Mouse (Mus musculus): ENCODE data around the gene Prl6a1. TPM values are rescaled to one million over a fixed set of nuclear protein-coding genes. Genes with fewer than 3 reads are reported as not detected.

Prl6a1 gene
- polyA plus RNA-seq (2015; fragmentation: Nextera tagmentation; extraction: Ambion mirVana), result not detected in 2 replicates

DNA sequence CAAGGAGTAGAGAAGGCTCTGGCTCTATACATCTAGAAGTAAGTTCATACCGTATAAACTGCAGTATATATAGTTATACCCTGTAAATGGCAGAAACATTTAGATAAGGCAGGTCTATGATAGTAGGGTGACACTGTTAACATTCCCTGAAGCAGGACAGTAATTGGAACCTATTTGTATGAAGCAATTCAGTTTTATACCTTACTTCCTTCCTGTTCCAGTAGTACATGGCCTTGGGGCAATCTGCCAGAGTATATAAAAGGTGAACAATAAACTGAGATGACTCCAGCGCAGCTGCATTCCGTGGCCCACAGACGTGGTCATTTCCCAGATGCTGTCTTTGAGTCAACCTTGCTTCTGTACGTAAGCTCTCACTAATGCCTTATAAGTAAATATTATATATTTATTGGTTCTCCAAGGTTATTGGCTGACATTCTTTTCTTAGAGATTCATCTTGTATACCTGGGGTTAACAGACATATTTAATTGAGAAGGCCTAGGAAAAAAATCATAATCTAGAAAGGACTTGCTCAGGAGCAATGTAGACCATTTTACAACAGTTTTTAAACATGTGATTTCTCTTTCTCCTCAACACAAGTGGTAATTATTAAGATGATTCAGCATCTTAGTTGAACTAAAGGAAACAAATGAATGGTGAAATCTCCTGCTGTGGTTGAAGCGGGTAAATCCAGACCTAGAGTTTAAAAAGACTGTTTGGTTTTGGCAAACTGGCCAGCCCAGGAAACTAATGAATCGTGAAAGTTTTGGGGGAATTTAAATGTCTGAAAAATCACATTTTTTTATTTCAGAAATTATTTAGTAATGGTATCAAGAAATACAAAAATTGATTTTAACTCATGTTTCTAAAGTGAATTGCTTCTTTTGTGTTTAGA lies at the start of gene Prl6a1:
Gene Prl6a1 (plus strand): TSS at position 294 of the 892 bp plus-strand sequence.
- no peaks in the 10 kb centered on the region for H3K4me1 ChIP-seq (replicated peaks; ENCODE audit: control insufficient read depth, insufficient read depth, low read length)
- WGBS, result 64% methylated on average over 7 of the region's 7 CpGs
- no peaks in the 10 kb centered on the region for H3K9me3 ChIP-seq (ENCODE audit: control insufficient read depth, low read length)
- no peak within 1 kb of the TSS for H3K27ac ChIP-seq (ENCODE audit: low read length)
- H3K27me3 ChIP-seq (ENCODE audit: control insufficient read depth, insufficient read depth, low read depth, low read length), result no peaks in the 10 kb centered on the region
- H3K4me2 ChIP-seq (ENCODE audit: low read depth, low read length), result no peak within 1 kb of the TSS
- H3K4me3 ChIP-seq (ENCODE audit: low read length), result no peak within 1 kb of the TSS
- no peak within 1 kb of the TSS for H3K9ac ChIP-seq (ENCODE audit: low read length)
- no peak for ATAC-seq (ENCODE audit: low read depth)
- H3K36me3 ChIP-seq (ENCODE audit: control insufficient read depth, insufficient read depth, low read length), result no peaks in the 10 kb centered on the region

DNA sequence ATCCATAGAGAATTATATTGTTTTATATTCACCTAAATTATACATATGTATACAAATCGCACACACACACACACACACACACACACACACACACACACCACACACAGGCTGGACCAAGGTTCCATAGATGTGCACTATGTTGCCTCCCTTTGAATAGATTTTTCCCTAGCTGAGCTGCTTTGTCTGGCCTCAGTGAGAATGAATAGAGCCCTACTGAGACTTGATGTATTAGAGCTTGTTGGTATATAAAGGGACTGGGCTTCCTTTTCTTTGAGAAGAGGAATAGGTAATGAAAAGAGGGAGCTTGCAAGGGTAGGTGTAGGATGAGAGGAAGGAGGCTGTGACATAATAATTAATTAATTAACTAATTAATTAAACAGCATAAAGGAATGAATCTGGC lies 22.6 kb downstream of the Prl6a1 start:
- 70% methylated on average over 1 of the region's 1 CpGs for WGBS
- ATAC-seq (ENCODE audit: low read depth), result no peak
- H3K4me2 ChIP-seq (ENCODE audit: low read depth, low read length), result no peak overlapping the region

DNA sequence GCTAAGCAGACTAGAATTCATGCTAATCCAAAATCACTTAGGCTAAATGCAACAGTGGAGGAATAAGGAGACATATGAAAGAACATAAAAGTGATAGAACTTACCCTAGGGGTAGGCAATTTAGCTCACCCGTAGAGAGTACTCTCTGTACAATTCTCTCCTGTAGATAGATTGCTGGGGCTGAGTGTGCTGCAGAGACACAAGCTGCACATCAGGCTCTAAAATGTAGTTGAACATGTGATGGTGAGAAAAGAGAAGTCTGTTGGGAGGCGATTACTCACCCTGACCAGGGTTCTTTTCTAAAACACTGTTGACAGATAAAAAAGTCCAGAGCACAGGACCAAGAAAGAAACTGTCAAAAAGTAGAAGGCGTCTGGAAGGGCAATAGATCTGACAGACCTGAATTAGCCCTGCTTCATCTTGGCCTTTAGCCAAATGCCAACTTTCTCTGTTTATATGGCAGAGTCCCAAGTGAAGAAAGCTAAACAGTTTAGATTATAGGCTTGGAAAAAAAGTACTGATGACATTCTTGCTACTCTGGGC lies 30.4 kb downstream of the Prl6a1 start:
- no peak overlapping the region for H3K4me2 ChIP-seq (ENCODE audit: low read depth, low read length)
- WGBS, result 37% methylated on average over 3 of the region's 3 CpGs
- no peaks in the 10 kb centered on the region for H3K27me3 ChIP-seq (ENCODE audit: control insufficient read depth, insufficient read depth, low read depth, low read length)
- no peak overlapping the region for H3K9ac ChIP-seq (ENCODE audit: low read length)
- no peaks in the 10 kb centered on the region for H3K4me1 ChIP-seq (replicated peaks; ENCODE audit: control insufficient read depth, insufficient read depth, low read length)
- H3K9me3 ChIP-seq (ENCODE audit: control insufficient read depth, low read length), result no peaks in the 10 kb centered on the region
- no peak overlapping the region for H3K4me3 ChIP-seq (ENCODE audit: low read length)
- no peak overlapping the region for H3K27ac ChIP-seq (ENCODE audit: low read length)
- no peak for ATAC-seq (ENCODE audit: low read depth)
- H3K36me3 ChIP-seq (ENCODE audit: control insufficient read depth, insufficient read depth, low read length), result no peaks in the 10 kb centered on the region

More for the DNA sequence above, 22.6 kb downstream of the Prl6a1 start:
- no peak overlapping the region for H3K9ac ChIP-seq (ENCODE audit: low read length)
- no peak overlapping the region for H3K4me3 ChIP-seq (ENCODE audit: low read length)
- no peaks in the 10 kb centered on the region for H3K36me3 ChIP-seq (ENCODE audit: control insufficient read depth, insufficient read depth, low read length)
- H3K27me3 ChIP-seq (ENCODE audit: control insufficient read depth, insufficient read depth, low read depth, low read length), result no peaks in the 10 kb centered on the region
- no peaks in the 10 kb centered on the region for H3K4me1 ChIP-seq (replicated peaks; ENCODE audit: control insufficient read depth, insufficient read depth, low read length)
- H3K27ac ChIP-seq (ENCODE audit: low read length), result no peak overlapping the region
- H3K9me3 ChIP-seq (ENCODE audit: control insufficient read depth, low read length), result no peaks in the 10 kb centered on the region

DNA sequence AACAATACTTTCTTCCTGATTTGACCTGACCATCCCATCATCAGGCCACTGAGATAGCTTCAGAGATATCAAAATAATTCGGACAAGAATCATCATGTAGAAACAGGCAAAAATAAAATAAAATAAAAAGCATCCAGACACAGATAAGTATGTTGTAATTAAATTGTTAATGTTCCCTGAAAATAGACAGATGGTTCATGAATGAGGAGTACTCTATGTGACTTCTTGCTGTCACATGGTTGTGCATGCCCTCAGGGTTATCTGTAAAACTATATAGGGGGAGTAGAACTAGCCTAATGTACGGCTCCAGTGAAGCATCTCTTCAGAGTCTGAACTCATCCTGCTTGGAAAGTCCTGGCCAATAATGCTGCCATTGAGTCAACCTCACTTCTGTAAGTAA lies 32.9 kb downstream of the Prl6a1 start, which contains the start of gene Prl8a2:
Gene Prl8a2 (plus strand): TSS at position 301 of the 400 bp plus-strand sequence.
- Histone ChIP-seq H3K4me3 (ENCODE audit: low read length) (no peak within 1 kb of the TSS), H3K9ac (ENCODE audit: low read length) (no peak within 1 kb of the TSS), H3K4me2 (ENCODE audit: low read depth, low read length) (no peak within 1 kb of the TSS), H3K27me3 (ENCODE audit: control insufficient read depth, insufficient read depth, low read depth, low read length) (no peaks in the 10 kb centered on the region), H3K36me3 (ENCODE audit: control insufficient read depth, insufficient read depth, low read length) (no peaks in the 10 kb centered on the region), H3K9me3 (ENCODE audit: control insufficient read depth, low read length) (no peaks in the 10 kb centered on the region), H3K4me1 (replicated peaks; ENCODE audit: control insufficient read depth, insufficient read depth, low read length) (no peaks in the 10 kb centered on the region), H3K27ac (ENCODE audit: low read length) (no peak within 1 kb of the TSS)
- no peak for ATAC-seq (ENCODE audit: low read depth)
- WGBS, result 69% methylated on average over 2 of the region's 2 CpGs

Other genes with a start within 250 kb of the Prl6a1 start
- gene Prl3d1, start 218.4 kb upstream of the Prl6a1 start, polyA plus RNA-seq (2015; fragmentation: Nextera tagmentation; extraction: Ambion mirVana), result not detected in 2 replicates
- not detected in 2 replicates for gene Prl3d2, start 190.9 kb upstream of the Prl6a1 start, polyA plus RNA-seq (2015; fragmentation: Nextera tagmentation; extraction: Ambion mirVana)
- gene Prl3d3, start 155.8 kb upstream of the Prl6a1 start, polyA plus RNA-seq (2015; fragmentation: Nextera tagmentation; extraction: Ambion mirVana), result not detected in 2 replicates
- gene Prl3c1, start 116.0 kb upstream of the Prl6a1 start, polyA plus RNA-seq (2015; fragmentation: Nextera tagmentation; extraction: Ambion mirVana), result not detected in 2 replicates
- not detected in 2 replicates for gene Prl3b1, start 70.8 kb upstream of the Prl6a1 start, polyA plus RNA-seq (2015; fragmentation: Nextera tagmentation; extraction: Ambion mirVana)
- not detected in 2 replicates for gene Prl3a1, start 53.2 kb upstream of the Prl6a1 start, polyA plus RNA-seq (2015; fragmentation: Nextera tagmentation; extraction: Ambion mirVana)
- not detected in 2 replicates for gene Prl8a2, start 33.0 kb downstream of the Prl6a1 start, polyA plus RNA-seq (2015; fragmentation: Nextera tagmentation; extraction: Ambion mirVana)
- not detected in 2 replicates for gene Prl2b1, start 78.2 kb downstream of the Prl6a1 start, polyA plus RNA-seq (2015; fragmentation: Nextera tagmentation; extraction: Ambion mirVana)
- gene Prl8a6, start 126.1 kb downstream of the Prl6a1 start, polyA plus RNA-seq (2015; fragmentation: Nextera tagmentation; extraction: Ambion mirVana), result not detected in 2 replicates
- not detected in 2 replicates for gene Prl8a8, start 200.6 kb downstream of the Prl6a1 start, polyA plus RNA-seq (2015; fragmentation: Nextera tagmentation; extraction: Ambion mirVana)